Mouse (Mus musculus) C2C12 (cell line): ENCODE data around the gene Pde1c.

Source experiments
- CEBPB ChIP-seq: IDR thresholded peaks from one replicate; pipeline ENCODE4 v1.6.1; 2011; ENCODE audit warnings: low read depth, mild to moderate bottlenecking, control low read depth, moderate library complexity
- CTCF ChIP-seq: IDR thresholded peaks from one replicate; pipeline ENCODE4 v1.5.1; 2011; ENCODE audit not compliant: control insufficient read depth, insufficient read depth, insufficient read length
- MAX ChIP-seq: IDR thresholded peaks from one replicate; pipeline ENCODE4 v1.6.1; 2011; ENCODE audit warnings: mild to moderate bottlenecking, control low read depth
- USF1 ChIP-seq: IDR thresholded peaks from one replicate; pipeline ENCODE4 v1.6.1; 2011; ENCODE audit warnings: low read depth, mild to moderate bottlenecking, control low read depth, moderate library complexity

DNA sequence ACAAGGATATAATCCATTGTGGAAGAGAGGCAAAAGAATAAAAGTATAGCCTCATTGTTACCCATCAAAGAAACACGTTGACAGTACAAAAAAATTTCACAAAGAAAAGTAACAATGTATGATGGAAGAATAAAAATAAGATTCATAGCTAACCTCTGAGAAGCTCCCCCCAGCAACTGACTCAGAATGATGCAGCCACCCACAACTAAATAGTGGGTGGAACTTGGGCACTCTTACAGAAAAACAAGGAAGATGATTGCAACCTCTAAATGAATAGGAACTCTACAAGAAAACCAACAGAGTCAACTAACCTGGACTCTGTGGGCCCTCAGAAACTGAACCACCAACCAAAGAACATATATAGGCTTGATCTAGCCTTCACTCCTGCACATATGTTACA is 293.4 kb downstream of the Pde1c start:
- no peak for TF ChIP-seq USF1
- no peak for TF ChIP-seq CTCF
- TF ChIP-seq CEBPB: no peak
- no peak for TF ChIP-seq MAX
